Mouse (Mus musculus) layer of hippocampus, postnatal 10 days (tissue): ENCODE results near the gene Plpp2. TPM values are rescaled to one million over a fixed set of nuclear protein-coding genes. Genes with fewer than 3 reads are reported as not detected.
A peak's percentile ranks its signal among the peaks of the same experiment; 100 is the strongest.

Source experiments
- DNase-seq, 2 experiments: peaks; one replicate each; pipeline ENCODE4 v3.0.0; 2021; ENCODE audit warnings: low spot score in 2 of 2
- total RNA-seq, 2 experiments: library from RNA; stranded (reverse); gene quantifications; 2 replicates each; pipeline ENCODE4 v1.2.3; 2021

The Plpp2 gene
- total RNA-seq, 2 experiments from 2014 or later, result 4.0 to 4.3 TPM

- DNase-seq, result peak in 1 of 2 experiments; percentile 8
Measured at GRCm38 (mm10) chr10:79550366-79550765, 16.8 kb upstream of the Plpp2 start.

GRCm38 (mm10) chr10:79548971-79549723 is 15.6 kb upstream of the Plpp2 start:
- peak in 1 of 2 experiments; percentile 7 for DNase-seq

- DNase-seq, result peak in 1 of 2 experiments; percentile 6
Measured at GRCm38 (mm10) chr10:79548546-79548945, 14.9 kb upstream of the Plpp2 start.

- DNase-seq, result peak in 1 of 2 experiments; percentile 4
Measured at GRCm38 (mm10) chr10:79547148-79547675, 13.6 kb upstream of the Plpp2 start.

GRCm38 (mm10) chr10:79546483-79546882 is 12.9 kb upstream of the Plpp2 start:
- peak in 1 of 2 experiments; percentile 2 for DNase-seq

GRCm38 (mm10) chr10:79545891-79546290 is 12.3 kb upstream of the Plpp2 start:
- DNase-seq, result no peak

- DNase-seq, result peak in 1 of 2 experiments; percentile 7
Measured at GRCm38 (mm10) chr10:79544631-79545030, 11.0 kb upstream of the Plpp2 start.

GRCm38 (mm10) chr10:79543884-79544597 is 10.4 kb upstream of the Plpp2 start:
- DNase-seq, result peak in 1 of 2 experiments; percentile 7

GRCm38 (mm10) chr10:79542171-79542570 is 8.6 kb upstream of the Plpp2 start:
- DNase-seq, result peak in 1 of 2 experiments; percentile 4

GRCm38 (mm10) chr10:79541522-79541921 is 7.9 kb upstream of the Plpp2 start:
- peak; percentile 7 to 16 for DNase-seq

- DNase-seq, result peak in 1 of 2 experiments; percentile 20
Measured at GRCm38 (mm10) chr10:79540746-79541145, 7.2 kb upstream of the Plpp2 start.

- DNase-seq, result peak; percentile 5 to 13
Measured at GRCm38 (mm10) chr10:79539701-79540495, 6.3 kb upstream of the Plpp2 start.

GRCm38 (mm10) chr10:79538873-79539272 is 5.3 kb upstream of the Plpp2 start:
- DNase-seq, result peak; percentile 3 to 12

GRCm38 (mm10) chr10:79538323-79538722 is 4.7 kb upstream of the Plpp2 start:
- DNase-seq, result peak; percentile 10 to 27

- DNase-seq, result peak in 1 of 2 experiments; percentile 10
Measured at GRCm38 (mm10) chr10:79537781-79538180, 4.2 kb upstream of the Plpp2 start.

GRCm38 (mm10) chr10:79537271-79537670 is 3.7 kb upstream of the Plpp2 start:
- DNase-seq, result peak in 1 of 2 experiments; percentile 7

GRCm38 (mm10) chr10:79536461-79537080 is 3.0 kb upstream of the Plpp2 start:
- no peak for DNase-seq

- no peak for DNase-seq
Measured at GRCm38 (mm10) chr10:79535431-79535830, 1.8 kb upstream of the Plpp2 start.

GRCm38 (mm10) chr10:79534426-79534825 is 830 bp upstream of the Plpp2 start:
- DNase-seq, result no peak

- DNase-seq, result peak in 1 of 2 experiments; percentile 10
Measured at GRCm38 (mm10) chr10:79532678-79533077, 918 bp downstream of the Plpp2 start.

GRCm38 (mm10) chr10:79531593-79531992 is 2.0 kb downstream of the Plpp2 start:
- DNase-seq, result peak; percentile 3 to 8
